Mouse (Mus musculus): ENCODE data around the gene Gm20604.

DNA sequence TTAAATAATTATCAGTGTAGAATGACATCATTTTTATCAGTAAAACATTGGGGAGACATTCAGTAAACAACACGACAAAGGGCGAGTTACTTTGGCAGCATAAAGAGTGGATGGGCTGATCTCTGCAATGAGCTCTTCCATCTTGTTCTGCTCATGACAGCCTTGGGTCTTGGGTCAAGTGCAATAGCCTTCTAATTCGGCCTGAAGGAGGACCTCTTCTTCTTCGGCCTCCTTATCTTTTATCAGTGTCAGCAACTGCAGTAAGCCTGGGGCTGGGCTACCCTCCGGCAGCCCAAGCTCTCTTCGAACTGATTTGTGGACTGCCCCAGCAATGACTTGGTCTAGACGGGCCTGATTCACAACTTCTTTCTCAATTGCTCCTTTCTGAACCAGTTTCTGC lies 16.4 kb downstream of the Gm20604 start:
- TF ChIP-seq CTCF (IDR thresholded peaks at IDR 0.05; ENCODE audit: low read depth, low read length) (no peak), POLR2A (IDR thresholded peaks at IDR 0.05; ENCODE audit: borderline replicate concordance, low read depth, low read length) (no peak)

All from bone marrow macrophage, adult 2 months (primary cell).